Mouse (Mus musculus) small intestine, adult 2 months (tissue): Measurements from ENCODE around the gene Phlpp2. TPM values are rescaled to one million over a fixed set of nuclear protein-coding genes. Genes with fewer than 3 reads are reported as not detected.

Source experiments
- H3K27ac ChIP-seq: fragments of 200-500 bp; 2 replicates; pipeline ENCODE4 v1.5.1; 2012; ENCODE audit warnings: low read depth, low read length, control low read depth, inconsistent platforms; ENCODE audit not compliant: insufficient read depth
- H3K27me3 ChIP-seq: fragments of 200-500 bp; 2 replicates; pipeline ENCODE4 v1.6.1; 2012; ENCODE audit warnings: mild to moderate bottlenecking, moderate library complexity, low read length, inconsistent platforms; ENCODE audit not compliant: control insufficient read depth, insufficient read depth
- H3K36me3 ChIP-seq: fragments of 200-500 bp; 2 replicates; pipeline ENCODE4 v1.6.1; 2012; ENCODE audit warnings: mild to moderate bottlenecking, low read length, control low read depth, inconsistent platforms; ENCODE audit not compliant: control insufficient read depth, insufficient read depth
- H3K4me1 ChIP-seq: fragments of 200-500 bp; 2 replicates; pipeline ENCODE4 v1.6.1; 2012; ENCODE audit warnings: low read length, inconsistent platforms, mixed read lengths; ENCODE audit not compliant: control insufficient read depth, insufficient read depth, insufficient read length
- H3K4me3 ChIP-seq: fragments of 200-500 bp; 2 replicates; pipeline ENCODE4 v1.5.1; 2012; ENCODE audit warnings: low read depth, mild to moderate bottlenecking, control low read depth, inconsistent platforms, low read length, moderate library complexity
- CTCF ChIP-seq: fragments of 200-500 bp; IDR thresholded peaks from 2 replicates; pipeline ENCODE4 v1.5.1; 2012; ENCODE audit warnings: low read depth, mild to moderate bottlenecking, control low read depth, inconsistent platforms, low read length, moderate library complexity, mixed read lengths; ENCODE audit not compliant: insufficient replicate concordance, insufficient read length; ENCODE audit errors: extremely low read depth
- POLR2A ChIP-seq: fragments of 200-500 bp; IDR thresholded peaks from 2 replicates; pipeline ENCODE4 v1.6.1; 2012; ENCODE audit warnings: low read depth, mild to moderate bottlenecking, control low read depth, inconsistent platforms, low read length, moderate library complexity
- WGBS: fragments of 180-500 bp; shearing (Covaris S2); methylation state at CpG from one replicate; pipeline ENCODE4 v1.1.7; 2018; 5-methylcytosine and 5-hydroxymethylcytosine counted together
- polyA plus RNA-seq: library from polyadenylated mRNA; depleted of rRNA; stranded (reverse); fragments of >200 nt; gene quantifications from 2 replicates; pipeline ENCODE4 v1.2.3, GENCODE M21; 2012

Phlpp2 gene
- polyA plus RNA-seq, 1 experiment = 25.0 TPM

GRCm38 (mm10) chr8:109903909-109904469 is 35.6 kb downstream of the Phlpp2 start:
- Histone ChIP-seq H3K27me3 (no peaks in the 10 kb centered on the region), H3K27ac (no peak overlapping the region), H3K4me3 (no peak overlapping the region), H3K36me3 (peaks cover 23% of the 10 kb centered on the region), H3K4me1 (peaks cover 9% of the 10 kb centered on the region; the same call in 1 of the 2 replicates)
- TF ChIP-seq CTCF (no peak), POLR2A (no peak)
- 72% methylated on average over 10 of the region's 10 CpGs for WGBS

- WGBS = 45% methylated on average over 1 of the region's 1 CpGs
- peaks cover 9% of the 10 kb centered on the region; the same call in 1 of the 2 replicates for H3K4me1 ChIP-seq
- peak overlapping the region; percentile 72 for H3K27ac ChIP-seq
Observed at GRCm38 (mm10) chr8:109904928-109905668, 36.8 kb downstream of the Phlpp2 start.

GRCm38 (mm10) chr8:109906907-109907306 is 38.6 kb downstream of the Phlpp2 start:
- H3K4me3 ChIP-seq = no peak overlapping the region
- H3K27ac ChIP-seq = no peak overlapping the region
- peaks cover 10% of the 10 kb centered on the region; the same call in 1 of the 2 replicates for H3K4me1 ChIP-seq
- H3K36me3 ChIP-seq = peaks cover 23% of the 10 kb centered on the region
- H3K27me3 ChIP-seq = no peaks in the 10 kb centered on the region
- WGBS = 96% methylated on average over 3 of the region's 3 CpGs
- TF ChIP-seq CTCF (no peak), POLR2A (no peak)

More at GRCm38 (mm10) chr8:109904928-109905668, 36.8 kb downstream of the Phlpp2 start:
- TF ChIP-seq POLR2A (no peak), CTCF (no peak)
- Histone ChIP-seq H3K36me3 (peaks cover 28% of the 10 kb centered on the region), H3K4me3 (no peak overlapping the region), H3K27me3 (no peaks in the 10 kb centered on the region)

GRCm38 (mm10) chr8:109907376-109907775 is 39.0 kb downstream of the Phlpp2 start:
- Histone ChIP-seq H3K27me3 (no peaks in the 10 kb centered on the region), H3K27ac (no peak overlapping the region), H3K4me3 (no peak overlapping the region), H3K4me1 (peaks cover 14% of the 10 kb centered on the region), H3K36me3 (peaks cover 27% of the 10 kb centered on the region)
- no peak for TF ChIP-seq CTCF
- no peak for TF ChIP-seq POLR2A
- WGBS = 95% methylated on average over 4 of the region's 4 CpGs

GRCm38 (mm10) chr8:109917277-109917676 is 48.9 kb downstream of the Phlpp2 start:
- Histone ChIP-seq H3K27me3 (no peaks in the 10 kb centered on the region), H3K27ac (no peak overlapping the region), H3K4me1 (no peaks in the 10 kb centered on the region), H3K4me3 (no peak overlapping the region), H3K36me3 (peaks cover 30% of the 10 kb centered on the region)
- WGBS = 38% methylated on average over 4 of the region's 4 CpGs
- peak; percentile 77; the same call in 1 of the 2 replicates for TF ChIP-seq CTCF
- TF ChIP-seq POLR2A = no peak

- WGBS = 86% methylated on average over 8 of the region's 8 CpGs
- Histone ChIP-seq H3K36me3 (peaks cover 24% of the 10 kb centered on the region), H3K27me3 (no peaks in the 10 kb centered on the region), H3K27ac (no peak overlapping the region), H3K4me1 (no peaks in the 10 kb centered on the region), H3K4me3 (no peak overlapping the region)
- TF ChIP-seq CTCF = no peak
- TF ChIP-seq POLR2A = no peak
Observed at GRCm38 (mm10) chr8:109920406-109921390, 52.4 kb downstream of the Phlpp2 start.
